Mouse (Mus musculus): ENCODE measurements around the gene Ankrd17. TPM values are rescaled to one million over a fixed set of nuclear protein-coding genes. Genes with fewer than 3 reads are reported as not detected.
A peak's percentile ranks its signal among the peaks of the same experiment; 100 is the strongest.

The Ankrd17 gene
- polyA plus RNA-seq, 1 experiment: 14.7 TPM

GRCm38 (mm10) chr5:90353552-90354317, 12.6 kb downstream of the Ankrd17 start:
- TF ChIP-seq TCF12 (IDR thresholded peaks at IDR 0.05; ENCODE audit: insufficient read depth, poor library complexity, severe bottlenecking) (no peak), E2F4 (IDR thresholded peaks at IDR 0.05; ENCODE audit: insufficient read depth) (no peak), SRF (IDR thresholded peaks at IDR 0.05; ENCODE audit: control insufficient read depth, insufficient read length, low read depth) (no peak), REST (IDR thresholded peaks at IDR 0.05; ENCODE audit: insufficient read depth, insufficient read length) (no peak), POLR2A (IDR thresholded peaks at IDR 0.05; ENCODE audit: insufficient read length, low read depth) (no peak), USF1 (IDR thresholded peaks at IDR 0.05; ENCODE audit: low read depth) (no peak), MYOD1 (IDR thresholded peaks at IDR 0.05; ENCODE audit: control insufficient read depth in 1 of 3, insufficient read length in 2 of 3, low read depth in 2 of 3) (no peak), MYOG (IDR thresholded peaks at IDR 0.05; ENCODE audit: control insufficient read depth in 1 of 3, insufficient read depth in 1 of 3, insufficient read length in 2 of 3, low read depth in 2 of 3) (no peak), POLR2AphosphoS2 (IDR thresholded peaks at IDR 0.05; ENCODE audit: insufficient read length, low read depth) (no peak), MAX (IDR thresholded peaks at IDR 0.05; ENCODE audit: low read depth) (no peak), TCF3 (IDR thresholded peaks at IDR 0.05; ENCODE audit: insufficient read length, low read depth) (no peak), CEBPB (IDR thresholded peaks at IDR 0.05; ENCODE audit: insufficient read depth, poor library complexity, severe bottlenecking) (no peak)
- H3ac ChIP-seq (ENCODE audit: control insufficient read depth, insufficient read length): no peak overlapping the region
- H3K27me3 ChIP-seq (ENCODE audit: control insufficient read depth, insufficient read depth, insufficient read length): no peaks in the 10 kb centered on the region
- no peak overlapping the region for H3K4me2 ChIP-seq (ENCODE audit: low read depth)
- H3K36me3 ChIP-seq (ENCODE audit: control insufficient read depth, insufficient read depth): peaks cover 6% of the 10 kb centered on the region
- H3K79me2 ChIP-seq (ENCODE audit: control insufficient read depth, insufficient read depth): peaks cover 100% of the 10 kb centered on the region
- H3K4me3 ChIP-seq: no peak overlapping the region

- TF ChIP-seq TCF3 (IDR thresholded peaks at IDR 0.05; ENCODE audit: insufficient read length, low read depth) (no peak), REST (IDR thresholded peaks at IDR 0.05; ENCODE audit: insufficient read depth, insufficient read length) (no peak), MYOD1 (IDR thresholded peaks at IDR 0.05; ENCODE audit: control insufficient read depth in 1 of 3, insufficient read length in 2 of 3, low read depth in 2 of 3) (no peak), CEBPB (IDR thresholded peaks at IDR 0.05; ENCODE audit: insufficient read depth, poor library complexity, severe bottlenecking) (no peak), POLR2A (IDR thresholded peaks at IDR 0.05; ENCODE audit: insufficient read length, low read depth) (no peak), MYOG (IDR thresholded peaks at IDR 0.05; ENCODE audit: control insufficient read depth in 1 of 3, insufficient read depth in 1 of 3, insufficient read length in 2 of 3, low read depth in 2 of 3) (no peak), MAX (IDR thresholded peaks at IDR 0.05; ENCODE audit: low read depth) (no peak), TCF12 (IDR thresholded peaks at IDR 0.05; ENCODE audit: insufficient read depth, poor library complexity, severe bottlenecking) (no peak)
- Histone ChIP-seq H3K27me3 (ENCODE audit: control insufficient read depth, insufficient read depth, insufficient read length) (no peaks in the 10 kb centered on the region), H3K36me3 (ENCODE audit: control insufficient read depth, insufficient read depth) (no peaks in the 10 kb centered on the region), H3ac (ENCODE audit: control insufficient read depth, insufficient read length) (no peak overlapping the region), H3K4me2 (ENCODE audit: low read depth) (no peak overlapping the region), H3K79me2 (ENCODE audit: control insufficient read depth, insufficient read depth) (peaks cover 99% of the 10 kb centered on the region), H3K4me3 (no peak overlapping the region)
Measured at GRCm38 (mm10) chr5:90346877-90347276, 19.5 kb downstream of the Ankrd17 start.

DNA sequence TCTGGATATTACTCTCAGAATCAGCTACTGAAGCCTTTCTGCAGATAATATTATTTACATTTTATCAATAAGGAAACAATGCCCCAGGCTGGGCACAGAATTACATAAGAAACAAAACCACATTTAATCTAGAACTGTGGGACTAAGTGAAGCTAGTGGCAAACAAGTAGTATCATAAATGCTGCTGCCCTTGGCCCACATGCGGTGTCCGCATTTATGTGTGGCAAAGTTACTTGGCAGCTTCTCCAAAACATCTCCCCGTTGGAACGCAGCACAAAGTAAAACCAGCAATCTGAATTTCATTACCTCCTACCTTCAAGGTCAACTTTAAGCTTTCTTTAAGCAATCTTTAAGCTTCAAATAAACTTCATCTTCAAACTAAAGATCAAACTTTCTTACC, 25.5 kb downstream of the Ankrd17 start:
- no peak overlapping the region for H3K4me2 ChIP-seq (ENCODE audit: low read depth)
- peaks cover 99% of the 10 kb centered on the region for H3K79me2 ChIP-seq (ENCODE audit: control insufficient read depth, insufficient read depth)
- no peaks in the 10 kb centered on the region for H3K36me3 ChIP-seq (ENCODE audit: control insufficient read depth, insufficient read depth)
- TF ChIP-seq SRF (IDR thresholded peaks at IDR 0.05; ENCODE audit: control insufficient read depth, insufficient read length, low read depth) (no peak), POLR2AphosphoS2 (IDR thresholded peaks at IDR 0.05; ENCODE audit: insufficient read length, low read depth) (no peak), REST (IDR thresholded peaks at IDR 0.05; ENCODE audit: insufficient read depth, insufficient read length) (no peak), TCF12 (IDR thresholded peaks at IDR 0.05; ENCODE audit: insufficient read depth, poor library complexity, severe bottlenecking) (no peak), POLR2A (IDR thresholded peaks at IDR 0.05; ENCODE audit: insufficient read length, low read depth) (no peak)
- H3K4me3 ChIP-seq: no peak overlapping the region
- no peaks in the 10 kb centered on the region for H3K27me3 ChIP-seq (ENCODE audit: control insufficient read depth, insufficient read depth, insufficient read length)
- no peak overlapping the region for H3ac ChIP-seq (ENCODE audit: control insufficient read depth, insufficient read length)

DNA sequence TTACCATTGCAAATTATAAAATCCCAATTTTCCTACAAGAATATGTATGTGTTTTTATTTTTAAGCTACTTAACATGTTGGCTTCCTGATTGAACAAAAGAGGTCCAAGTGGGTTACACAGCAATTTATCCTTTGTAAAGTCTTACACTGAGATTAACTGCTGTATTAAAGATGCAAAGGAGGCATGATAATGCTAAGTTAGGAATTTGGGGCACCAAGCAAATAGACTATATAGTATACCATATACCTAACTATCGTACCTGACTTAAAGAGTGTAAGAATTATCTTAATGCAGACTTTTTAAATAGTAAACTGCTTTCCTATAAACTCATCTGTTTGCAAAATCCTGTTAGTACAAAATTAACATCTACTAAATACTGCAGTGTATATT, 26.4 kb downstream of the Ankrd17 start:
- peaks cover 99% of the 10 kb centered on the region for H3K79me2 ChIP-seq (ENCODE audit: control insufficient read depth, insufficient read depth)
- H3K4me3 ChIP-seq: no peak overlapping the region
- TF ChIP-seq TCF12 (IDR thresholded peaks at IDR 0.05; ENCODE audit: insufficient read depth, poor library complexity, severe bottlenecking): no peak
- H3K4me2 ChIP-seq (ENCODE audit: low read depth): peak overlapping the region; percentile 31
- H3K36me3 ChIP-seq (ENCODE audit: control insufficient read depth, insufficient read depth): no peaks in the 10 kb centered on the region
- H3ac ChIP-seq (ENCODE audit: control insufficient read depth, insufficient read length): no peak overlapping the region
- H3K27me3 ChIP-seq (ENCODE audit: control insufficient read depth, insufficient read depth, insufficient read length): no peaks in the 10 kb centered on the region

DNA sequence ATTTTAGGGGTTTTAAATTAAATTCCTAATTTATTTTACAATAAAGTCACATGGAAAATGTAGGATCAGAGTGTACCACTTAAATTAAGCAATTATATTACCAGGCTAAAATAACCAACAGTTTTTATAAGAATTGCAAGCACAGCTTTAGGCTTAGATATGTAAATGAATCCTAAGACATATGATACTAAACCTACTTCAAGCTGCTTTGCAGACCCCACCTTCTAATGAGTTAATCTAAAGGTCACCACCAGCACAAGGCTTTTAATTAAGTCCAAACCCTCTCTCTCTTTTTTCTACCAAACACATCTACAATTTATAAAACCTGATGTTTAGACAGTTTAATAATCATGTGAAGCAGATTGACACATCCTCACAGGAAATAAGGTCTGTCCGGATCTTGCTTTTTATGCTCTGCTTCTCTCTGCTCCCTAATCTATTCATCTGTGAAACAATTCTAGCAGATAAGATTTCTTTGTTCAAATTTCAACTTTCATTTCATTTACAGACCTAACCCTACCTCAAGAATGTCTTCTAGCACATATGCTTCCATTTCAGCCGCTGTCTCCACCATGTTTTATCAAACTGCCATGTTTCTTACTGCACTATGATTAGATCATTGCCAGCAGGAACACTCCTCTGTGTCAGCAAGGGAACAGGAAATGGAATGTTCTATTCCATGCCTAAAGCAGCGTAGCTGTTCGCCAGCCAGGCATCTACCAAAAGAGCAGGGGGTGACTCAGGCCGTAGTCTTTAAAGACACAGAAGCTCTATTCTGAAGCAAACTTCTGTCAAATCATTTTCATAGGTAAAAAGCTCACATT, 27.0 kb downstream of the Ankrd17 start:
- no peak overlapping the region for H3K4me3 ChIP-seq
- TF ChIP-seq E2F4 (IDR thresholded peaks at IDR 0.05; ENCODE audit: insufficient read depth): no peak
- no peak for TF ChIP-seq SRF (IDR thresholded peaks at IDR 0.05; ENCODE audit: control insufficient read depth, insufficient read length, low read depth)
- TF ChIP-seq CEBPB (IDR thresholded peaks at IDR 0.05; ENCODE audit: insufficient read depth, poor library complexity, severe bottlenecking): no peak
- TF ChIP-seq POLR2A (IDR thresholded peaks at IDR 0.05; ENCODE audit: insufficient read length, low read depth): no peak
- TF ChIP-seq USF1 (IDR thresholded peaks at IDR 0.05; ENCODE audit: low read depth): no peak
- no peak for TF ChIP-seq POLR2AphosphoS2 (IDR thresholded peaks at IDR 0.05; ENCODE audit: insufficient read length, low read depth)
- no peak for TF ChIP-seq MYOG (IDR thresholded peaks at IDR 0.05; ENCODE audit: control insufficient read depth in 1 of 3, insufficient read depth in 1 of 3, insufficient read length in 2 of 3, low read depth in 2 of 3)
- no peak for TF ChIP-seq MAX (IDR thresholded peaks at IDR 0.05; ENCODE audit: low read depth)
- TF ChIP-seq MYOD1 (IDR thresholded peaks at IDR 0.05; ENCODE audit: control insufficient read depth in 1 of 3, insufficient read length in 2 of 3, low read depth in 2 of 3): no peak
- TF ChIP-seq TCF12 (IDR thresholded peaks at IDR 0.05; ENCODE audit: insufficient read depth, poor library complexity, severe bottlenecking): no peak
- TF ChIP-seq REST (IDR thresholded peaks at IDR 0.05; ENCODE audit: insufficient read depth, insufficient read length): no peak
- no peak for TF ChIP-seq TCF3 (IDR thresholded peaks at IDR 0.05; ENCODE audit: insufficient read length, low read depth)
- H3K4me2 ChIP-seq (ENCODE audit: low read depth): peak overlapping the region; percentile 31
- H3ac ChIP-seq (ENCODE audit: control insufficient read depth, insufficient read length): no peak overlapping the region
- no peaks in the 10 kb centered on the region for H3K36me3 ChIP-seq (ENCODE audit: control insufficient read depth, insufficient read depth)
- H3K27me3 ChIP-seq (ENCODE audit: control insufficient read depth, insufficient read depth, insufficient read length): no peaks in the 10 kb centered on the region
- H3K79me2 ChIP-seq (ENCODE audit: control insufficient read depth, insufficient read depth): peaks cover 99% of the 10 kb centered on the region

Measured in myocyte (in vitro differentiated cells).